Mouse (Mus musculus) intestine, postnatal 0 days (tissue): ENCODE data around the gene Ascc1. TPM values are rescaled to one million over a fixed set of nuclear protein-coding genes. Genes with fewer than 3 reads are reported as not detected.
A peak's percentile ranks its signal among the peaks of the same experiment; 100 is the strongest.

Experiments used
- ATAC-seq: fragments of 200-750 bp; cut with Nextera tagmentation; 2 replicates; pipeline ENCODE4 v1.8.0; 2017; ENCODE audit warnings: mild to moderate bottlenecking, moderate TSS enrichment, moderate library complexity
- H3K27ac ChIP-seq: fragments of 300-500 bp; sonication (generic); 2 replicates; pipeline ENCODE4 v1.5.1; 2014; ENCODE audit warnings: mild to moderate bottlenecking, low read depth, low read length, moderate library complexity
- H3K27me3 ChIP-seq: fragments of 300-500 bp; sonication (generic); replicated peaks from 2 replicates; pipeline ENCODE4 v1.6.1; 2014; ENCODE audit warnings: low read length, mixed read lengths; ENCODE audit not compliant: control insufficient read depth, insufficient read depth
- H3K36me3 ChIP-seq: fragments of 300-500 bp; sonication (generic); 2 replicates; pipeline ENCODE4 v1.6.1; 2014; ENCODE audit warnings: mild to moderate bottlenecking, moderate library complexity; ENCODE audit not compliant: control insufficient read depth, insufficient read depth
- H3K4me1 ChIP-seq: fragments of 300-500 bp; sonication (generic); replicated peaks from 2 replicates; pipeline ENCODE4 v1.6.1; 2014; ENCODE audit warnings: antibody characterized with exemption, low read length, mixed read lengths; ENCODE audit not compliant: control insufficient read depth, insufficient read depth
- H3K4me2 ChIP-seq: fragments of 300-500 bp; sonication (generic); replicated peaks from 2 replicates; pipeline ENCODE4 v1.6.1; 2014; ENCODE audit warnings: low read depth, mild to moderate bottlenecking, moderate library complexity
- H3K4me3 ChIP-seq: fragments of 300-500 bp; sonication (generic); 2 replicates; pipeline ENCODE4 v1.5.1; 2014; ENCODE audit warnings: low read depth, low read length
- H3K9ac ChIP-seq: fragments of 300-500 bp; sonication (generic); 2 replicates; pipeline ENCODE4 v1.6.1; 2014; ENCODE audit warnings: mild to moderate bottlenecking, low read depth, low read length
- H3K9me3 ChIP-seq: fragments of 300-500 bp; sonication (generic); 2 replicates; pipeline ENCODE4 v1.6.1; 2016; ENCODE audit warnings: mixed run types; ENCODE audit not compliant: control insufficient read depth
- CTCF ChIP-seq: sonication (generic); IDR thresholded peaks from 2 replicates; pipeline ENCODE4 v1.5.1; 2016; ENCODE audit warnings: low read depth, mild to moderate bottlenecking, control low read depth, antibody characterized with exemption, moderate library complexity
- WGBS: fragments of 180-500 bp; shearing (Covaris S2); extraction: QIAGEN DNeasy Blood & Tissue Kit; methylation state at CpG from one replicate; pipeline ENCODE4 v1.1.7; 2014; 5-methylcytosine and 5-hydroxymethylcytosine counted together
- polyA plus RNA-seq: library from polyadenylated mRNA; unstranded; fragments of >200 nt; fragmentation: Nextera tagmentation; extraction: Ambion mirVana; gene quantifications from 2 replicates; pipeline ENCODE4 v1.2.1, GENCODE M21; 2015

The Ascc1 gene
- polyA plus RNA-seq, 1 experiment from 2014 or later: 28.7 TPM

DNA sequence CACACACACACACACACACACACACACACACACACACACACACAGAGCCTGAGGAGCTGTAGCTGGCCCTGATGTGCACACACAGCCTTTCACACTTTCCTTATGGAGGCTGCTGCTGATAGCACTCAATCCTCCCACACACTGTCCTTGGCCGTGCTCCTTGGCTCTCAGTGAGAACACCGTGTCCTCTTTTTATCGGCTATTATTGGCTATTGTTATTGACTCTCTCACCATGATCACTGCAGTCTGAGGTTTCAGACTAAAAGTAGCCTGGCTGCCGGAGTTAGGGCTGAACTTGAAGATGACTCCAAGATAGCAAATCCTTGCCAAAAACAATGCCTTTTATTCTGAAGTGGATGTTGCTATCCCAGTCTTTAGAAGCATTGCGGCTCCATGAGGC lies 79.3 kb downstream of the Ascc1 start:
- 16% methylated on average over 5 of the region's 5 CpGs for WGBS
- H3K4me2 ChIP-seq: 0 out of 2 replicates have a peak overlapping the region, but pooled peaks have one; percentile 22
- TF ChIP-seq CTCF: no peak
- no peak overlapping the region for H3K4me3 ChIP-seq
- H3K27ac ChIP-seq: peak overlapping the region; percentile 73
- H3K4me1 ChIP-seq: peaks cover 4% of the 10 kb centered on the region; the same call in 1 of the 2 replicates
- H3K36me3 ChIP-seq: no peaks in the 10 kb centered on the region
- H3K27me3 ChIP-seq: no peaks in the 10 kb centered on the region
- H3K9ac ChIP-seq: no peak overlapping the region
- ATAC-seq: peak; percentile 87
- no peaks in the 10 kb centered on the region for H3K9me3 ChIP-seq

DNA sequence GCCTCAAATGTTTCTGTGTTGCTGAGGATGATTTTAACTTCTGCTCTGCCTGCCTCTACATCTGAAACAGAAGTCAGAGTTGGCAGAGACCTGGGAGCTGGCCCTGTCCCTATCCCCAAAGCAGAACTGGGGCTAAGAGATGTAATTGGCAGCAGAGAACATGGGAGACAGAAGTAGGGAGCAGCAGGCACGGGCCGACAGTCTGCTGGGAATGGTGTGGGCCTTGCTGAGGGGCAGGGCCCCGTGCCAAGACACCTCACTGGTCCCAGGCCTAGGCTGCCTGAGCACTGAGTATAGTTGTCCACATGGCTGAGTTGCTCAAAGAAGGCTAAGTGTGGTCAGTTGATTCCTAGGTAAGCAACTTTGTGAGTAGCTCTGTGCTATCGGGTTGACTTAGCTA lies 81.5 kb downstream of the Ascc1 start:
- no peaks in the 10 kb centered on the region for H3K36me3 ChIP-seq
- 87% methylated on average over 4 of the region's 4 CpGs for WGBS

DNA sequence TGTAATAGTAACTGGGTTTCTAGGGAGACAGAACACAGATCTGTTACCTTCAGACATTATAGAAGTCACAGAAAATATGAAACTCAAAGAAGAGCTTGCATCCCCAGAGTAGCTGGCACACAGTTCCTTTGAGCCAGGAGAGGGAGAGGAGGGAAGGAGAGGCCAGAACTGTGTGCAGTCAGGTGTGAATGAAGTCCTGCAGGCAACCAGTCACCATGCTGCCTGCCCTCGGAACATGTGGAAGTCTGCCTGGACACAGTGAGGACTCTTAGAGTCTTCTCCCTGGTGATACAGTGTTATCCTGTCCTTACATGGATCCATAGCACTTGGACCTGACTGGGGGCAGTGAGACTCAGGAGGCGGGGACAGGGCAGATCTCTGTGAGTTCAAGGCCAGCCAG lies 89.7 kb downstream of the Ascc1 start:
- no peak for ATAC-seq
- Histone ChIP-seq H3K36me3 (no peaks in the 10 kb centered on the region), H3K4me1 (no peaks in the 10 kb centered on the region), H3K27ac (no peak overlapping the region), H3K9me3 (no peaks in the 10 kb centered on the region), H3K4me3 (no peak overlapping the region), H3K4me2 (no peak overlapping the region), H3K9ac (no peak overlapping the region), H3K27me3 (no peaks in the 10 kb centered on the region)
- no peak for TF ChIP-seq CTCF
- WGBS: 96% methylated on average over 2 of the region's 2 CpGs

More for the DNA sequence above, 81.5 kb downstream of the Ascc1 start:
- Histone ChIP-seq H3K27me3 (no peaks in the 10 kb centered on the region), H3K9me3 (no peaks in the 10 kb centered on the region), H3K4me2 (no peak overlapping the region), H3K27ac (no peak overlapping the region), H3K9ac (no peak overlapping the region), H3K4me3 (no peak overlapping the region), H3K4me1 (peaks cover 4% of the 10 kb centered on the region; the same call in 1 of the 2 replicates)
- no peak for TF ChIP-seq CTCF
- no peak for ATAC-seq

DNA sequence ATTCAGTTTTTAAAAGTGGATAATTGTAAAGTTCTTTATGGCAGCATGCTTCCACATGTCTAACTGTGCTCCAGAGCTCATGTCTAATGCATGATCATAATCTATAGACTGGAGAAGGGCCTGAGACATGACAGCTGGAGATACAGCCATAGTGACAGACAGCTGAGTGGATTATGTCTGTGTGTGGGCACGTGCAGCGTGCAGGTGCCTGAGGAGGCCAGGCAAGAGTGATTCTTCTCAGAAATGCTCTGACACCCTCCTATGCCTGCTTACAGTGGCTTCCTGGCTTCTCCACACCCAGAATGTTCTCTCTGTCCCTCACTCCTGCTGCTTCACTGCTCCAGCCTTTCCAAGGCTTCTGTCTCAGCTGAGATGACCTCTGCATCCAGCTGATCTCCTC lies 91.1 kb downstream of the Ascc1 start:
- Histone ChIP-seq H3K4me3 (no peak overlapping the region), H3K4me2 (no peak overlapping the region), H3K27ac (no peak overlapping the region), H3K4me1 (no peaks in the 10 kb centered on the region), H3K9ac (no peak overlapping the region), H3K27me3 (no peaks in the 10 kb centered on the region), H3K36me3 (peaks cover 5% of the 10 kb centered on the region; the same call in 1 of the 2 replicates), H3K9me3 (no peaks in the 10 kb centered on the region)
- no peak for ATAC-seq
- 90% methylated on average over 2 of the region's 2 CpGs for WGBS
- TF ChIP-seq CTCF: no peak

DNA sequence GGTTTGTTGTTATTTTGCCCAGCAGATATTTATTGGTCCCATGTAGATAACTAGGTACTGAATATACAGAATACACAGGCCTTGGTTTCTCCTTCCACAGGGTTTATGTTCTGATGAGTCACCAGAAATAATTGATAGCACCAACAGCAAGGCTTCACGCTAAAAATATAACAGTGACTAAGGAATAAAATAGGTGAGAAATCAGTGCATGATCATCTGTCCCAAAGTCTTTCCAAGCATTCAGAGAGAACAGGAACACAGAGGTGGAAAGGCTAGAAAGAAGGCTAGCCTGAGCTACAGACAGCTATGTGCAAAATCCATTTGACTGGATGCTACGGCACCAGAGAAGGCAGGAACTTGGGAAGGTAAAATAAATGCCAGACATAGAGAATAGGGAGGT lies 93.0 kb downstream of the Ascc1 start:
- ATAC-seq: no peak
- no peak for TF ChIP-seq CTCF
- Histone ChIP-seq H3K27me3 (no peaks in the 10 kb centered on the region), H3K27ac (no peak overlapping the region), H3K4me1 (no peaks in the 10 kb centered on the region), H3K4me3 (no peak overlapping the region), H3K9ac (no peak overlapping the region), H3K9me3 (no peaks in the 10 kb centered on the region), H3K36me3 (peaks cover 5% of the 10 kb centered on the region; the same call in 1 of the 2 replicates), H3K4me2 (no peak overlapping the region)
- 65% methylated on average over 2 of the region's 2 CpGs for WGBS

GRCm38 (mm10) chr10:60096302-60096701 lies 93.7 kb downstream of the Ascc1 start:
- WGBS: 43% methylated on average over 1 of the region's 1 CpGs
- no peaks in the 10 kb centered on the region for H3K27me3 ChIP-seq
- H3K4me2 ChIP-seq: no peak overlapping the region
- no peak overlapping the region for H3K9ac ChIP-seq
- H3K4me1 ChIP-seq: no peaks in the 10 kb centered on the region
- ATAC-seq: no peak
- no peak for TF ChIP-seq CTCF
- peaks cover 5% of the 10 kb centered on the region; the same call in 1 of the 2 replicates for H3K36me3 ChIP-seq
- H3K9me3 ChIP-seq: no peaks in the 10 kb centered on the region
- H3K4me3 ChIP-seq: no peak overlapping the region
- no peak overlapping the region for H3K27ac ChIP-seq

DNA sequence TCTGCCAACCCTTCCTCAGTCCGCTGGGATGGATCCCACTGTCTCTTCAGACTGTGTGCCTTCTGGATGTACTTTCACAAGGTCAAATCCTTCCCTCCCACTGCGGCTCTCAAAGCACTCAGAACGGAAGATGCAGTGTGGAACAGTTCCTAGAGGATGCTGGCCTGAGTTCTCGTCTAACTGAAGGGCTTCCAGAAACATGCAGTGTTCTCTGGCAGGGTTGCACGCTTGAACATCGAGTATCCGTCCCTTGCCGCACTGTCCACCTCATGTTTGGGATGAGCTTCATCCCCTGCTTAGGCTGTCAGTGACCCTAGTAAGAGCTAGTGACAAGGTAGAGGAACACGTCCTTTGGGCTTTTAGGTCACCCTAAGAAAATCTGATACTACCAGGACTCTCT lies 94.5 kb downstream of the Ascc1 start:
- 83% methylated on average over 9 of the region's 9 CpGs for WGBS
- Histone ChIP-seq H3K4me3 (no peak overlapping the region), H3K4me1 (no peaks in the 10 kb centered on the region), H3K27me3 (no peaks in the 10 kb centered on the region), H3K27ac (no peak overlapping the region), H3K9ac (no peak overlapping the region), H3K9me3 (no peaks in the 10 kb centered on the region), H3K4me2 (no peak overlapping the region), H3K36me3 (peaks cover 8% of the 10 kb centered on the region; the same call in 1 of the 2 replicates)
- no peak for ATAC-seq
- no peak for TF ChIP-seq CTCF
